Mouse (Mus musculus) forebrain, embryonic 13.5 days (tissue): ENCODE measurements around the gene 9530068E07Rik. TPM values are rescaled to one million over a fixed set of nuclear protein-coding genes. Genes with fewer than 3 reads are reported as not detected.

Source experiments
- ATAC-seq: fragments of 200-750 bp; cut with Nextera tagmentation; 2 replicates; pipeline ENCODE4 v1.8.0; 2017
- H3K27ac ChIP-seq: fragments of 300-500 bp; sonication (generic); 2 replicates; pipeline ENCODE4 v1.5.1; 2015; ENCODE audit warnings: inconsistent platforms, mild to moderate bottlenecking, moderate library complexity
- H3K27me3 ChIP-seq: fragments of 300-500 bp; sonication (generic); 2 replicates; pipeline ENCODE4 v1.6.1; 2015; ENCODE audit warnings: mild to moderate bottlenecking, inconsistent platforms
- H3K36me3 ChIP-seq: fragments of 300-500 bp; sonication (generic); 2 replicates; pipeline ENCODE4 v1.6.1; 2015; ENCODE audit warnings: mild to moderate bottlenecking, inconsistent platforms; ENCODE audit not compliant: poor library complexity, severe bottlenecking
- H3K4me1 ChIP-seq: fragments of 300-500 bp; sonication (generic); 2 replicates; pipeline ENCODE4 v1.6.1; 2015; ENCODE audit warnings: inconsistent platforms
- H3K4me2 ChIP-seq: fragments of 300-500 bp; sonication (generic); 2 replicates; pipeline ENCODE4 v1.6.1; 2015; ENCODE audit warnings: inconsistent platforms, mild to moderate bottlenecking, moderate library complexity
- H3K4me3 ChIP-seq: fragments of 300-500 bp; sonication (generic); 2 replicates; pipeline ENCODE4 v1.5.1; 2015; ENCODE audit warnings: mild to moderate bottlenecking, inconsistent platforms
- H3K9ac ChIP-seq: fragments of 300-500 bp; sonication (generic); 2 replicates; pipeline ENCODE4 v1.6.1; 2015; ENCODE audit warnings: mild to moderate bottlenecking, inconsistent platforms
- H3K9me3 ChIP-seq: fragments of 300-500 bp; sonication (generic); replicated peaks from 2 replicates; pipeline ENCODE4 v1.6.1; 2016; ENCODE audit warnings: inconsistent platforms
- WGBS: fragments of 180-500 bp; shearing (Covaris S2); methylation state at CpG from one replicate; pipeline ENCODE4 v1.1.7; 2015; 5-methylcytosine and 5-hydroxymethylcytosine counted together
- polyA plus RNA-seq: library from polyadenylated mRNA; unstranded; fragments of >200 nt; fragmentation: Nextera tagmentation; extraction: Ambion mirVana; gene quantifications from 2 replicates; pipeline ENCODE4 v1.2.1, GENCODE M21; 2015

The 9530068E07Rik gene
- polyA plus RNA-seq, 1 experiment from 2014 or later: 112 TPM

- Histone ChIP-seq H3K4me1 (peaks cover 13% of the 10 kb centered on the region), H3K36me3 (no peaks in the 10 kb centered on the region), H3K4me2 (no peak overlapping the region), H3K9me3 (0 out of 2 replicates have a peak, but pooled peaks cover 6% of the 10 kb centered on the region), H3K27me3 (peaks cover 13% of the 10 kb centered on the region; the same call in 1 of the 2 replicates), H3K27ac (no peak overlapping the region), H3K4me3 (no peak overlapping the region), H3K9ac (no peak overlapping the region)
- ATAC-seq: no peak
- 40% methylated on average over 2 of the region's 2 CpGs for WGBS
Measured at GRCm38 (mm10) chr11:52433797-52434195, 37.6 kb downstream of the 9530068E07Rik start.

GRCm38 (mm10) chr11:52435466-52435865 lies 39.2 kb downstream of the 9530068E07Rik start:
- no peak for ATAC-seq
- no peak overlapping the region for H3K27ac ChIP-seq
- no peaks in the 10 kb centered on the region for H3K36me3 ChIP-seq
- H3K9me3 ChIP-seq: 0 out of 2 replicates have a peak, but pooled peaks cover 6% of the 10 kb centered on the region
- H3K9ac ChIP-seq: no peak overlapping the region
- no peak overlapping the region for H3K4me3 ChIP-seq
- 0 out of 2 replicates have a peak, but pooled peaks cover 10% of the 10 kb centered on the region for H3K27me3 ChIP-seq
- 93% methylated on average over 5 of the region's 5 CpGs for WGBS
- H3K4me2 ChIP-seq: no peak overlapping the region
- peaks cover 13% of the 10 kb centered on the region for H3K4me1 ChIP-seq

GRCm38 (mm10) chr11:52437123-52437522 lies 40.9 kb downstream of the 9530068E07Rik start:
- H3K27me3 ChIP-seq: peaks cover 12% of the 10 kb centered on the region; the same call in 1 of the 2 replicates
- no peak overlapping the region for H3K4me3 ChIP-seq
- H3K9me3 ChIP-seq: 0 out of 2 replicates have a peak, but pooled peaks cover 3% of the 10 kb centered on the region
- H3K36me3 ChIP-seq: no peaks in the 10 kb centered on the region
- H3K4me2 ChIP-seq: no peak overlapping the region
- no peak for ATAC-seq
- H3K27ac ChIP-seq: no peak overlapping the region
- H3K9ac ChIP-seq: no peak overlapping the region
- H3K4me1 ChIP-seq: peaks cover 7% of the 10 kb centered on the region; the same call in 1 of the 2 replicates
- WGBS: 28% methylated on average over 10 of the region's 10 CpGs

- H3K36me3 ChIP-seq: no peaks in the 10 kb centered on the region
- H3K4me2 ChIP-seq: no peak overlapping the region
- H3K4me1 ChIP-seq: peaks cover 7% of the 10 kb centered on the region; the same call in 1 of the 2 replicates
- no peak overlapping the region for H3K4me3 ChIP-seq
- ATAC-seq: no peak
- 81% methylated on average over 2 of the region's 2 CpGs for WGBS
- no peak overlapping the region for H3K27ac ChIP-seq
- H3K27me3 ChIP-seq: peaks cover 12% of the 10 kb centered on the region; the same call in 1 of the 2 replicates
- H3K9me3 ChIP-seq: no peaks in the 10 kb centered on the region
- no peak overlapping the region for H3K9ac ChIP-seq
Measured at GRCm38 (mm10) chr11:52441096-52441495, 44.9 kb downstream of the 9530068E07Rik start.

GRCm38 (mm10) chr11:52447242-52447641 lies 51.0 kb downstream of the 9530068E07Rik start:
- ATAC-seq: peak; percentile 85
- Histone ChIP-seq H3K27me3 (no peaks in the 10 kb centered on the region), H3K9ac (no peak overlapping the region), H3K27ac (peak overlapping the region; percentile 12; the same call in 1 of the 2 replicates), H3K4me3 (no peak overlapping the region), H3K4me1 (peaks cover 8% of the 10 kb centered on the region), H3K9me3 (no peaks in the 10 kb centered on the region), H3K36me3 (no peaks in the 10 kb centered on the region), H3K4me2 (no peak overlapping the region)
- WGBS: 28% methylated on average over 4 of the region's 4 CpGs

- H3K27me3 ChIP-seq: no peaks in the 10 kb centered on the region
- H3K9me3 ChIP-seq: no peaks in the 10 kb centered on the region
- no peaks in the 10 kb centered on the region for H3K36me3 ChIP-seq
- ATAC-seq: no peak
- 57% methylated on average over 3 of the region's 3 CpGs for whole genome bisulfite sequencing
- H3K4me2 ChIP-seq: no peak overlapping the region
- H3K4me1 ChIP-seq: peaks cover 8% of the 10 kb centered on the region
- H3K4me3 ChIP-seq: no peak overlapping the region
- no peak overlapping the region for H3K9ac ChIP-seq
- H3K27ac ChIP-seq: no peak overlapping the region
Measured at GRCm38 (mm10) chr11:52449004-52449403, 52.8 kb downstream of the 9530068E07Rik start.

- no peak for ATAC-seq
- no peaks in the 10 kb centered on the region for H3K4me1 ChIP-seq
- WGBS: 93% methylated on average over 5 of the region's 5 CpGs
- no peak overlapping the region for H3K4me2 ChIP-seq
- no peak overlapping the region for H3K9ac ChIP-seq
- H3K9me3 ChIP-seq: no peaks in the 10 kb centered on the region
- H3K4me3 ChIP-seq: no peak overlapping the region
- no peak overlapping the region for H3K27ac ChIP-seq
- H3K36me3 ChIP-seq: no peaks in the 10 kb centered on the region
- H3K27me3 ChIP-seq: no peaks in the 10 kb centered on the region
Measured at GRCm38 (mm10) chr11:52458281-52458680, 62.1 kb downstream of the 9530068E07Rik start.

Other genes starting within 250 kb of the 9530068E07Rik start
- gene Olfr1371, start 182.4 kb upstream of the 9530068E07Rik start, polyA plus RNA-seq: not detected in 2 replicates
- gene Skp1a, start 164.4 kb upstream of the 9530068E07Rik start, polyA plus RNA-seq: 1,072 and 1,145 TPM in 2 replicates
- gene Tcf7, start 113.4 kb upstream of the 9530068E07Rik start, polyA plus RNA-seq: 2.2 and 2.3 TPM in 2 replicates
- gene Vdac1, start 35.6 kb upstream of the 9530068E07Rik start, polyA plus RNA-seq: 233 and 254 TPM in 2 replicates